Mouse (Mus musculus) megakaryocyte, embryonic 14.5 days (primary cell): ENCODE measurements around the gene Gm20683.
"Not testable (repeated sequence)": the region's sequence is repeated elsewhere in the genome, so short reads cannot be mapped to it uniquely, and the experiment has no call there.

ENCODE experiments used
- FLI1 ChIP-seq: IDR thresholded peaks from 2 replicates; pipeline ENCODE4 v1.6.1; 2012; ENCODE audit warnings: low read length, inconsistent platforms, mixed read lengths
- GATA1 ChIP-seq: IDR thresholded peaks from 3 replicates; pipeline ENCODE4 v1.6.1; 2012; ENCODE audit warnings: mixed read lengths, low read length, inconsistent platforms, borderline replicate concordance

DNA sequence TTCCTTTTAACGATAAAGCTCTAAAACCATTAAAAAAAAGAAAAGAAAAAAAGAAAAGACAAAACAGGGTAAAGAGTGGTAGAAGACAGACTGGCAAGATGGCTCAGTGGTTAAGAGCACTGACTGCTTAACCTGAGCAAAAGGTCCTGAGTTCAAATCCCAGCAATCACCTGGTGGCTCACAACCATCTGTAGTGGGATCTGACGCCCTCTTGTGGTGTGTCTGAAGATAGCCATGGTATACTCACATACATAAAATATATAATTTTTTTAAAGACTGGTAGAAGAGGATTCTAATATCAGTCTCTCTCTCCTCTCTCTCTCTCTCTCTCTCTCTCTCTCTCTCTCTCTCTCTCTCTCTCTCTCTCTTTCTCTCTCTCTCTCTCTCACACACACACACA lies 34.1 kb downstream of the Gm20683 start:
- TF ChIP-seq GATA1, FLI1: not testable (repeated sequence)
